Mouse (Mus musculus) megakaryocyte, embryonic 14.5 days (primary cell): ENCODE results near the gene Gngt2.

Experiments
- FLI1 ChIP-seq: IDR thresholded peaks from 2 replicates; pipeline ENCODE4 v1.6.1; 2012; ENCODE audit warnings: low read length, inconsistent platforms, mixed read lengths
- GATA1 ChIP-seq: IDR thresholded peaks from 3 replicates; pipeline ENCODE4 v1.6.1; 2012; ENCODE audit warnings: mixed read lengths, low read length, inconsistent platforms, borderline replicate concordance

DNA sequence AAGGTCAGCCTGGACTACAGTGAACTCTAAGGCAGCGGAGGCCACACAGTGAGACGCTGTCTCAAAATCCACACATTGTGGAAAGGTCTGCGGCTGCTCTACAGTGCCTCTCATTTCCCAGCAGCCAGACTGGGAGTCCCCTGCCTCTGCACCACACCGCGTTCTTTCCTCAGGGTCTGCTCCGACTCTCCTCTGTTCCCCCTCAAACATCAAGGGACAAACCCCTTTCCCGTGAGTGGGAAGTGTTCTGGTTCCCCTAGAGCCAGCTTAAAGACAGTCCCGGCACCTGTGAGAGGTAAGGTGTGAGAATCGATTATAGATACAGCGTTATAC lies 4.4 kb downstream of the Gngt2 start:
- no peak for TF ChIP-seq FLI1
- TF ChIP-seq GATA1: no peak
